Mouse (Mus musculus) liver, adult 2 months (tissue): Measurements from ENCODE around the gene Pla2g4e.

Experiments used
- CTCF ChIP-seq: fragments of 200-500 bp; IDR thresholded peaks from 2 replicates; pipeline ENCODE4 v1.5.1; 2011; ENCODE audit warnings: low read depth, low read length, control low read depth
- POLR2A ChIP-seq: fragments of 200-500 bp; IDR thresholded peaks from 2 replicates; pipeline ENCODE4 v1.6.1; 2011; ENCODE audit warnings: low read length, control low read depth; ENCODE audit not compliant: insufficient read depth; ENCODE audit errors: extremely low read depth

GRCm38 (mm10) chr2:120158846-120159245 is 86.3 kb downstream of the Pla2g4e start:
- no peak for TF ChIP-seq CTCF
- TF ChIP-seq POLR2A = no peak
